ENCODE assay signal across 20 mouse cellular contexts in genomic region chr15:78872021-78872608, GRCm38 (mm10). TPM values are rescaled to one million over a fixed set of nuclear protein-coding genes. Genes with fewer than 3 reads are reported as not detected.
DNase-seq lines count a peak whose midpoint lies in the region; ATAC-seq and TF ChIP-seq lines count a peak whose summit lies in the region.
"Had no signal": no experiment of that assay in that cellular context is flagged by ENCODE, and none has a peak within 500 bp of the region (broad histone marks: within the 10 kb centered on the region; RNA-seq: fewer than 3 reads in every experiment).

No protein-coding gene starts in this region.

- H3K4me2 ChIP-seq in intestine, embryonic 14.5 days (ENCODE audit: low read length), result no peak overlapping the region
- no peak overlapping the region for H3K4me2 ChIP-seq in intestine, embryonic 16.5 days (ENCODE audit: low read depth, low read length)
- no peak overlapping the region for H3K4me2 ChIP-seq in lung, embryonic 15.5 days
- H3K4me2 ChIP-seq in stomach, embryonic 16.5 days (ENCODE audit: low read depth, low read length), result no peak overlapping the region
- H3K4me2 ChIP-seq: embryonic facial prominence, embryonic 13.5 days; forebrain, embryonic 13.5 days; heart, embryonic 11.5 days; midbrain, embryonic 11.5 days had no signal

- no peak for TF ChIP-seq POLR2A in brain, embryonic 14.5 days (IDR thresholded peaks at IDR 0.05; ENCODE audit: borderline replicate concordance, extremely low read depth, insufficient read depth, insufficient read length, poor library complexity, severe bottlenecking)

- H3K4me3 ChIP-seq in intestine, embryonic 14.5 days (ENCODE audit: low read depth, low read length), result no peak overlapping the region
- no peak overlapping the region for H3K4me3 ChIP-seq in intestine, embryonic 16.5 days (ENCODE audit: low read length)
- no peak overlapping the region for H3K4me3 ChIP-seq in lung, embryonic 15.5 days
- H3K4me3 ChIP-seq in stomach, embryonic 16.5 days (replicated peaks; ENCODE audit: low read length), result no peak overlapping the region
- H3K4me3 ChIP-seq: embryonic facial prominence, embryonic 13.5 days; forebrain, embryonic 13.5 days; hindbrain, embryonic 10.5 days had no signal

- 0 out of 2 replicates have a peak overlapping the region, but pooled peaks have one; percentile 22 for H3K27ac ChIP-seq in intestine, embryonic 14.5 days (ENCODE audit: low read depth)
- H3K27ac ChIP-seq in intestine, embryonic 16.5 days (ENCODE audit: low read length), result no peak overlapping the region
- H3K27ac ChIP-seq in lung, embryonic 15.5 days, result 0 out of 2 replicates have a peak overlapping the region, but pooled peaks have one; percentile 20
- H3K27ac ChIP-seq in stomach, embryonic 16.5 days (ENCODE audit: low read length), result peak overlapping the region; percentile 21
- H3K27ac ChIP-seq: embryonic facial prominence, embryonic 13.5 days; forebrain, embryonic 13.5 days; hindbrain, embryonic 10.5 days had no signal

- no peak overlapping the region for H3K9ac ChIP-seq in intestine, embryonic 14.5 days (ENCODE audit: low read length)
- no peak overlapping the region for H3K9ac ChIP-seq in intestine, embryonic 16.5 days (ENCODE audit: low read depth, low read length)
- H3K9ac ChIP-seq in lung, embryonic 15.5 days, result no peak overlapping the region
- no peak overlapping the region for H3K9ac ChIP-seq in stomach, embryonic 16.5 days (ENCODE audit: low read length)
- H3K9ac ChIP-seq: embryonic facial prominence, embryonic 13.5 days; forebrain, embryonic 13.5 days had no signal

- WGBS in intestine, embryonic 14.5 days, result 35% methylated on average over 5 of the region's 5 CpGs
- 41% methylated on average over 5 of the region's 5 CpGs for WGBS in intestine, embryonic 16.5 days
- 45% methylated on average over 5 of the region's 5 CpGs for WGBS in lung, embryonic 15.5 days
- WGBS in stomach, embryonic 16.5 days, result 37% methylated on average over 5 of the region's 5 CpGs

- H3K27me3 ChIP-seq in intestine, embryonic 14.5 days (replicated peaks; ENCODE audit: control insufficient read depth, insufficient read depth, low read length), result no peaks in the 10 kb centered on the region
- H3K27me3 ChIP-seq in intestine, embryonic 16.5 days (replicated peaks; ENCODE audit: control insufficient read depth, insufficient read depth, low read length), result no peaks in the 10 kb centered on the region
- no peaks in the 10 kb centered on the region for H3K27me3 ChIP-seq in lung, embryonic 15.5 days
- H3K27me3 ChIP-seq in stomach, embryonic 16.5 days (ENCODE audit: control insufficient read depth, insufficient read depth, low read length), result no peaks in the 10 kb centered on the region
- H3K27me3 ChIP-seq: embryonic facial prominence, embryonic 13.5 days; forebrain, embryonic 13.5 days had no signal

- H3K9me3 ChIP-seq in intestine, embryonic 14.5 days (ENCODE audit: control insufficient read depth, low read length), result no peaks in the 10 kb centered on the region
- no peaks in the 10 kb centered on the region for H3K9me3 ChIP-seq in intestine, embryonic 16.5 days (ENCODE audit: control insufficient read depth, low read length)
- no peaks in the 10 kb centered on the region for H3K9me3 ChIP-seq in lung, embryonic 15.5 days
- H3K9me3 ChIP-seq in stomach, embryonic 16.5 days (replicated peaks; ENCODE audit: control insufficient read depth, low read length), result no peaks in the 10 kb centered on the region
- H3K9me3 ChIP-seq: embryonic facial prominence, embryonic 13.5 days; forebrain, embryonic 13.5 days; hindbrain, embryonic 10.5 days had no signal

- peak; percentile 2; the same call in 1 of the 2 replicates for TF ChIP-seq CTCF in brain, embryonic 14.5 days (IDR thresholded peaks at IDR 0.05; ENCODE audit: borderline replicate concordance, extremely low read depth, insufficient read depth, insufficient read length)

- no peaks in the 10 kb centered on the region for H3K36me3 ChIP-seq in intestine, embryonic 14.5 days (ENCODE audit: control insufficient read depth, insufficient read depth, low read length)
- H3K36me3 ChIP-seq in intestine, embryonic 16.5 days (ENCODE audit: control insufficient read depth, insufficient read depth, low read length), result no peaks in the 10 kb centered on the region
- H3K36me3 ChIP-seq in lung, embryonic 15.5 days, result no peaks in the 10 kb centered on the region
- H3K36me3 ChIP-seq in stomach, embryonic 16.5 days (ENCODE audit: control insufficient read depth, insufficient read depth, low read length), result no peaks in the 10 kb centered on the region
- H3K36me3 ChIP-seq: embryonic facial prominence, embryonic 13.5 days; hindbrain, embryonic 10.5 days had no signal

- DNase-seq in intestine, embryonic 14.5 days (ENCODE audit: low spot score), result no peak
- DNase-seq in lung, adult 18-20 months, result no peak
- DNase-seq in brain, embryonic 14.5 days (ENCODE audit: low read depth), result no peak
- DNase-seq in cerebellum, adult 11-12 months, result no peak
- DNase-seq: adrenal gland, postnatal 25 days; cerebellum, postnatal 36 days; gastrocnemius, postnatal 36 days; kidney, adult 11 months; spleen, adult 18-20 months had no signal

- H3K4me1 ChIP-seq in intestine, embryonic 14.5 days (replicated peaks; ENCODE audit: control insufficient read depth, insufficient read depth, low read length), result peaks cover 30% of the 10 kb centered on the region
- H3K4me1 ChIP-seq in intestine, embryonic 16.5 days (ENCODE audit: control insufficient read depth, insufficient read depth, low read length), result peaks cover 35% of the 10 kb centered on the region
- peaks cover 57% of the 10 kb centered on the region for H3K4me1 ChIP-seq in lung, embryonic 15.5 days
- H3K4me1 ChIP-seq in stomach, embryonic 16.5 days (ENCODE audit: control insufficient read depth, insufficient read depth, low read length), result peaks cover 38% of the 10 kb centered on the region

- no peak for ATAC-seq in intestine, embryonic 14.5 days (replicated peaks; ENCODE audit: low FRiP score, low TSS enrichment, low read depth)
- ATAC-seq in intestine, embryonic 16.5 days, result no peak
- no peak for ATAC-seq in lung, embryonic 15.5 days (ENCODE audit: borderline replicate concordance, extremely low read depth, low FRiP score, low TSS enrichment)
- no peak for ATAC-seq in stomach, embryonic 16.5 days (ENCODE audit: insufficient read depth, low FRiP score)
- ATAC-seq: CD4-positive, CD25-positive, alpha-beta regulatory T cell, adult 4 months; forebrain, embryonic 13.5 days had no signal

RNA-seq across cellular contexts. Expression of gene Gga1, which starts 4.9 kb away (rescaled TPM):
- 38.1 and 44.4 TPM in 2 replicates for polyA plus RNA-seq in intestine, embryonic 14.5 days (2014; fragmentation: Nextera tagmentation; extraction: Ambion mirVana)
- polyA plus RNA-seq in intestine, embryonic 16.5 days (2015; fragmentation: Nextera tagmentation; extraction: Ambion mirVana), result 56.3 and 57.4 TPM in 2 replicates
- polyA plus RNA-seq in lung, embryonic 15.5 days (2015; fragmentation: Nextera tagmentation; extraction: Ambion mirVana), result 54.0 and 56.2 TPM in 2 replicates
- polyA plus RNA-seq in brain, embryonic 14.5 days (2012; rRNA removed), result 76.1 and 79.1 TPM in 2 replicates
- polyA plus RNA-seq in stomach, embryonic 16.5 days (2015; fragmentation: Nextera tagmentation; extraction: Ambion mirVana), result 48.4 and 51.4 TPM in 2 replicates

RNA-seq across cellular contexts. Expression of gene Lgals2, which starts 16.8 kb away (rescaled TPM):
- polyA plus RNA-seq in intestine, embryonic 14.5 days (2014; fragmentation: Nextera tagmentation; extraction: Ambion mirVana), result 776 and 848 TPM in 2 replicates
- polyA plus RNA-seq in intestine, embryonic 16.5 days (2015; fragmentation: Nextera tagmentation; extraction: Ambion mirVana), result 1,298 and 1,309 TPM in 2 replicates
- 0.69 and 0.72 TPM in 2 replicates for polyA plus RNA-seq in lung, embryonic 15.5 days (2015; fragmentation: Nextera tagmentation; extraction: Ambion mirVana)
- 0.16 and 0.19 TPM in 2 replicates for polyA plus RNA-seq in brain, embryonic 14.5 days (2012; rRNA removed)
- polyA plus RNA-seq in stomach, embryonic 16.5 days (2015; fragmentation: Nextera tagmentation; extraction: Ambion mirVana), result 86.6 and 122 TPM in 2 replicates
- polyA plus RNA-seq: CD4-positive, CD25-positive, alpha-beta regulatory T cell, adult 4 months; embryonic facial prominence, embryonic 13.5 days; forebrain, embryonic 13.5 days; hindbrain, embryonic 10.5 days; limb, embryonic 11.5 days; midbrain, embryonic 11.5 days had no signal

RNA-seq across cellular contexts. Expression of gene Gm49510, which starts 27.4 kb away (rescaled TPM):
- polyA plus RNA-seq in intestine, embryonic 14.5 days (2014; fragmentation: Nextera tagmentation; extraction: Ambion mirVana), result 0.62 and 0.86 TPM in 2 replicates
- 0.21 and 0.55 TPM in 2 replicates for polyA plus RNA-seq in intestine, embryonic 16.5 days (2015; fragmentation: Nextera tagmentation; extraction: Ambion mirVana)
- polyA plus RNA-seq in lung, embryonic 15.5 days (2015; fragmentation: Nextera tagmentation; extraction: Ambion mirVana), result 0.18 and 0.60 TPM in 2 replicates
- polyA plus RNA-seq in brain, embryonic 14.5 days (2012; rRNA removed), result not detected in 2 replicates
- 0.32 and 0.46 TPM in 2 replicates for polyA plus RNA-seq in stomach, embryonic 16.5 days (2015; fragmentation: Nextera tagmentation; extraction: Ambion mirVana)
- polyA plus RNA-seq: CD4-positive, CD25-positive, alpha-beta regulatory T cell, adult 4 months; testis, adult 2 months had no signal

RNA-seq across cellular contexts. Expression of gene Sh3bp1, which starts 27.5 kb away (rescaled TPM):
- 30.2 and 35.5 TPM in 2 replicates for polyA plus RNA-seq in intestine, embryonic 14.5 days (2014; fragmentation: Nextera tagmentation; extraction: Ambion mirVana)
- 21.5 and 23.3 TPM in 2 replicates for polyA plus RNA-seq in intestine, embryonic 16.5 days (2015; fragmentation: Nextera tagmentation; extraction: Ambion mirVana)
- polyA plus RNA-seq in lung, embryonic 15.5 days (2015; fragmentation: Nextera tagmentation; extraction: Ambion mirVana), result 31.9 and 35.5 TPM in 2 replicates
- polyA plus RNA-seq in brain, embryonic 14.5 days (2012; rRNA removed), result 13.6 and 14.3 TPM in 2 replicates
- polyA plus RNA-seq in stomach, embryonic 16.5 days (2015; fragmentation: Nextera tagmentation; extraction: Ambion mirVana), result 42.1 and 44.5 TPM in 2 replicates

RNA-seq across cellular contexts. Expression of gene Cdc42ep1, which starts 29.7 kb away (rescaled TPM):
- polyA plus RNA-seq in intestine, embryonic 14.5 days (2014; fragmentation: Nextera tagmentation; extraction: Ambion mirVana), result 44.9 and 45.7 TPM in 2 replicates
- polyA plus RNA-seq in intestine, embryonic 16.5 days (2015; fragmentation: Nextera tagmentation; extraction: Ambion mirVana), result 34.5 and 36.1 TPM in 2 replicates
- polyA plus RNA-seq in lung, embryonic 15.5 days (2015; fragmentation: Nextera tagmentation; extraction: Ambion mirVana), result 105 and 109 TPM in 2 replicates
- 9.3 and 13.5 TPM in 2 replicates for polyA plus RNA-seq in brain, embryonic 14.5 days (2012; rRNA removed)
- polyA plus RNA-seq in stomach, embryonic 16.5 days (2015; fragmentation: Nextera tagmentation; extraction: Ambion mirVana), result 47.9 and 52.2 TPM in 2 replicates
- polyA plus RNA-seq: CD4-positive, CD25-positive, alpha-beta regulatory T cell, adult 4 months had no signal

Comparison
In these comparisons a context has a peak if more than half of its experiments do, and no peak if none do; other contexts are left out.
1. RNA of gene Lgals2, which starts 16.8 kb away (polyA plus RNA-seq): 1,298 to 1,309 TPM in intestine, embryonic 16.5 days, 776 to 848 TPM in intestine, embryonic 14.5 days and 86.6 to 122 TPM in stomach, embryonic 16.5 days; 0.69 to 0.72 TPM in lung, embryonic 15.5 days and 0.16 to 0.19 TPM in brain, embryonic 14.5 days; every median in the first group is over 10 times any median in the second.